Mouse (Mus musculus): ENCODE results near the gene Tox2. TPM values are rescaled to one million over a fixed set of nuclear protein-coding genes. Genes with fewer than 3 reads are reported as not detected.

The Tox2 gene
- polyA plus RNA-seq, 1 experiment from 2014 or later, result 5.1 TPM

DNA sequence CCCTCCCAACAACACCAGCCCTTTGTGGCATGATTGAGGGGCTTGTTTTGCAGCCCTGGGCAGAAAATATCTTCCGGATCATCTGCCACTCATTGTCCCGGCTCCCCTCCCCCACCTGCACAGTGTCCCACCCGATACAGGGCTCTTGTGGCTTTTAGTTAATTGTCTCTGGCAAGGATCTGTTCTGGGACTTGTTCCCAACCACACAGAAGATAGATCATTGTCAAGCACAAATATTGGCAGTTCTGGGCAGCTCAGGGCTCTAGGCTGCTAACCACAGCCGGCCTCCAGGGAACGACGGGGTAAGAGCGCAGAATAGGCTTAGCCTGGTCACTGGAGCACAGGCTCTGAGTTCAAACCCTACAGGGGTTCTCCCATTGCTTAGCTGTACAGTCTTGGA lies 33.1 kb downstream of the Tox2 start:
- no peak overlapping the region for H3K27ac ChIP-seq (replicated peaks; ENCODE audit: low read depth, low read length)
- H3K27me3 ChIP-seq (replicated peaks; ENCODE audit: control insufficient read depth, insufficient read depth, low read length), result no peaks in the 10 kb centered on the region
- ATAC-seq (ENCODE audit: low read depth) (peak; percentile 51), DNase-seq (ENCODE audit: low spot score) (peak; percentile 59)
- no peak overlapping the region for H3K4me3 ChIP-seq (ENCODE audit: low read depth, low read length)
- H3K36me3 ChIP-seq (ENCODE audit: control insufficient read depth, insufficient read depth, low read length), result no peaks in the 10 kb centered on the region
- no peak overlapping the region for H3K9ac ChIP-seq (ENCODE audit: low read depth, low read length)
- H3K4me1 ChIP-seq (ENCODE audit: control insufficient read depth, insufficient read depth, low read length), result 0 out of 2 replicates have a peak, but pooled peaks cover 6% of the 10 kb centered on the region
- H3K4me2 ChIP-seq (ENCODE audit: low read depth, low read length), result no peak overlapping the region
- WGBS, result 46% methylated on average over 7 of the region's 7 CpGs
- H3K9me3 ChIP-seq (ENCODE audit: control insufficient read depth, low read length), result no peaks in the 10 kb centered on the region

- 79% methylated on average over 12 of the region's 12 CpGs for WGBS
- ATAC-seq (ENCODE audit: low read depth), result no peak
These were observed 35.1 kb downstream of the Tox2 start for GRCm38 (mm10) chr2:163237999-163238529.

GRCm38 (mm10) chr2:163239945-163240344 lies 37.0 kb downstream of the Tox2 start:
- Histone ChIP-seq H3K4me3 (ENCODE audit: low read depth, low read length) (no peak overlapping the region), H3K36me3 (ENCODE audit: control insufficient read depth, insufficient read depth, low read length) (no peaks in the 10 kb centered on the region), H3K27me3 (replicated peaks; ENCODE audit: control insufficient read depth, insufficient read depth, low read length) (no peaks in the 10 kb centered on the region), H3K9ac (ENCODE audit: low read depth, low read length) (no peak overlapping the region), H3K27ac (replicated peaks; ENCODE audit: low read depth, low read length) (no peak overlapping the region), H3K4me2 (ENCODE audit: low read depth, low read length) (no peak overlapping the region), H3K4me1 (ENCODE audit: control insufficient read depth, insufficient read depth, low read length) (no peaks in the 10 kb centered on the region), H3K9me3 (ENCODE audit: control insufficient read depth, low read length) (no peaks in the 10 kb centered on the region)
- no peak for DNase-seq (ENCODE audit: low spot score)
- WGBS, result 47% methylated on average over 8 of the region's 8 CpGs
- ATAC-seq (ENCODE audit: low read depth), result no peak

More at GRCm38 (mm10) chr2:163237999-163238529, 35.1 kb downstream of the Tox2 start:
- H3K9me3 ChIP-seq (ENCODE audit: control insufficient read depth, low read length), result no peaks in the 10 kb centered on the region
- no peaks in the 10 kb centered on the region for H3K4me1 ChIP-seq (ENCODE audit: control insufficient read depth, insufficient read depth, low read length)
- H3K27me3 ChIP-seq (replicated peaks; ENCODE audit: control insufficient read depth, insufficient read depth, low read length), result no peaks in the 10 kb centered on the region
- H3K4me3 ChIP-seq (ENCODE audit: low read depth, low read length), result no peak overlapping the region
- H3K36me3 ChIP-seq (ENCODE audit: control insufficient read depth, insufficient read depth, low read length), result no peaks in the 10 kb centered on the region
- no peak overlapping the region for H3K27ac ChIP-seq (replicated peaks; ENCODE audit: low read depth, low read length)
- DNase-seq (ENCODE audit: low spot score), result no peak
- H3K9ac ChIP-seq (ENCODE audit: low read depth, low read length), result no peak overlapping the region
- no peak overlapping the region for H3K4me2 ChIP-seq (ENCODE audit: low read depth, low read length)

- no peaks in the 10 kb centered on the region for H3K27me3 ChIP-seq (replicated peaks; ENCODE audit: control insufficient read depth, insufficient read depth, low read length)
- WGBS, result 23% methylated on average over 5 of the region's 5 CpGs
- ATAC-seq (ENCODE audit: low read depth) (no peak), DNase-seq (ENCODE audit: low spot score) (no peak)
- H3K9ac ChIP-seq (ENCODE audit: low read depth, low read length), result no peak overlapping the region
- no peaks in the 10 kb centered on the region for H3K4me1 ChIP-seq (ENCODE audit: control insufficient read depth, insufficient read depth, low read length)
- H3K36me3 ChIP-seq (ENCODE audit: control insufficient read depth, insufficient read depth, low read length), result no peaks in the 10 kb centered on the region
- H3K4me2 ChIP-seq (ENCODE audit: low read depth, low read length), result no peak overlapping the region
- no peaks in the 10 kb centered on the region for H3K9me3 ChIP-seq (ENCODE audit: control insufficient read depth, low read length)
- H3K4me3 ChIP-seq (ENCODE audit: low read depth, low read length), result no peak overlapping the region
- no peak overlapping the region for H3K27ac ChIP-seq (replicated peaks; ENCODE audit: low read depth, low read length)
These were observed 38.9 kb downstream of the Tox2 start for GRCm38 (mm10) chr2:163241867-163242266.

- H3K27ac ChIP-seq (replicated peaks; ENCODE audit: low read depth, low read length), result no peak overlapping the region
- ATAC-seq (ENCODE audit: low read depth), result no peak
- no peak for DNase-seq (ENCODE audit: low spot score)
- no peaks in the 10 kb centered on the region for H3K4me1 ChIP-seq (ENCODE audit: control insufficient read depth, insufficient read depth, low read length)
- no peaks in the 10 kb centered on the region for H3K9me3 ChIP-seq (ENCODE audit: control insufficient read depth, low read length)
- H3K27me3 ChIP-seq (replicated peaks; ENCODE audit: control insufficient read depth, insufficient read depth, low read length), result no peaks in the 10 kb centered on the region
- no peak overlapping the region for H3K4me2 ChIP-seq (ENCODE audit: low read depth, low read length)
- no peak overlapping the region for H3K9ac ChIP-seq (ENCODE audit: low read depth, low read length)
- no peak overlapping the region for H3K4me3 ChIP-seq (ENCODE audit: low read depth, low read length)
- WGBS, result 74% methylated on average over 12 of the region's 12 CpGs
- no peaks in the 10 kb centered on the region for H3K36me3 ChIP-seq (ENCODE audit: control insufficient read depth, insufficient read depth, low read length)
These were observed 41.3 kb downstream of the Tox2 start for GRCm38 (mm10) chr2:163243917-163244852.

- no peak overlapping the region for H3K4me2 ChIP-seq (ENCODE audit: low read depth, low read length)
- no peak overlapping the region for H3K27ac ChIP-seq (replicated peaks; ENCODE audit: low read depth, low read length)
- H3K9ac ChIP-seq (ENCODE audit: low read depth, low read length), result no peak overlapping the region
- DNase-seq (ENCODE audit: low spot score) (no peak), ATAC-seq (ENCODE audit: low read depth) (no peak)
- H3K36me3 ChIP-seq (ENCODE audit: control insufficient read depth, insufficient read depth, low read length), result no peaks in the 10 kb centered on the region
- H3K4me1 ChIP-seq (ENCODE audit: control insufficient read depth, insufficient read depth, low read length), result 0 out of 2 replicates have a peak, but pooled peaks cover 3% of the 10 kb centered on the region
- no peak overlapping the region for H3K4me3 ChIP-seq (ENCODE audit: low read depth, low read length)
- H3K9me3 ChIP-seq (ENCODE audit: control insufficient read depth, low read length), result no peaks in the 10 kb centered on the region
- WGBS, result 66% methylated on average over 7 of the region's 7 CpGs
- H3K27me3 ChIP-seq (replicated peaks; ENCODE audit: control insufficient read depth, insufficient read depth, low read length), result no peaks in the 10 kb centered on the region
These were observed 46.0 kb downstream of the Tox2 start for GRCm38 (mm10) chr2:163248912-163249311.

- WGBS, result 93% methylated on average over 2 of the region's 2 CpGs
- Histone ChIP-seq H3K36me3 (ENCODE audit: control insufficient read depth, insufficient read depth, low read length) (no peaks in the 10 kb centered on the region), H3K4me3 (ENCODE audit: low read depth, low read length) (no peak overlapping the region), H3K27me3 (replicated peaks; ENCODE audit: control insufficient read depth, insufficient read depth, low read length) (no peaks in the 10 kb centered on the region), H3K9ac (ENCODE audit: low read depth, low read length) (no peak overlapping the region), H3K27ac (replicated peaks; ENCODE audit: low read depth, low read length) (no peak overlapping the region), H3K9me3 (ENCODE audit: control insufficient read depth, low read length) (no peaks in the 10 kb centered on the region), H3K4me2 (ENCODE audit: low read depth, low read length) (no peak overlapping the region), H3K4me1 (ENCODE audit: control insufficient read depth, insufficient read depth, low read length) (0 out of 2 replicates have a peak, but pooled peaks cover 3% of the 10 kb centered on the region)
- ATAC-seq (ENCODE audit: low read depth) (no peak), DNase-seq (ENCODE audit: low spot score) (no peak)
These were observed 49.7 kb downstream of the Tox2 start for GRCm38 (mm10) chr2:163252645-163253044.

DNA sequence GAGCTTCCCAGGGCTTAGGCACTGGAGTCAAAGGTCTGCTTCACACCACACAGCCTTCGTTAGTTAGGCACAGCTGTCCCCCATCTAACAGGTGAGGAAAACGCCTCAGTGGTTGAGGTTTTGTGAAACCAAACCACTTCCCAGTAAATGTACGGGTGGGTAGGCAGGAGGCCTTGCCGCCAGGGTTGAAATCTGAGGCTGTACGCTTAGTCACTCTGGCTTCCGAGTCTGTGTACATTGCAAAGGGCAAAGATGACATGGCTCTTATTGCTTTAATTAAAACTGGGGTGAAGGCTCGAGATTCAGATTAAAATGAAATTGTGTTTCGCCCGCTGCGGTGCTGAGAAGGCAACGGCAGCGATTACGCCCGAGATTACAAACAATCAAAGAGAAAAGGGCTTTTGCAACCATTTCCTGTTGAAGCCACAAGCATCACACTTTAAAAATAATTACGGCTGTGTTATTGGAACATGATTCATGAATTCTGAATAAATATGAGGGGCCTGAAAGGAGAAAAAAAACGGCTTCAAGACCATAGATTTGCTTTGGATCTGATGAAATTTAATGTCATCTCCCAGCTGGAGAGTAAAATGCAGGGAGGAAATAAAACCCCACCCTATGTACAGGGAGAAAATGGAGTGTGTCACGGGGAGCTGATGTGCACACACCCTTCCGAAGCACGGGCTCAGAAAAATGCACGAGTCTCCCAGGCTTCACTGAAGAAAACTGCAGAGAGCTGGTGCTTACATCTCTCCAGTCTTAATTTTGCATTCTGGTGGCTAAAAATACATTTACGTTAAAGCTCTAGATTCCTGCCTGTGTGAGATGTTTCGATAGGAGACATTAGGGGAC lies 50.5 kb downstream of the Tox2 start:
- H3K4me3 ChIP-seq (ENCODE audit: low read depth, low read length), result no peak overlapping the region
- 0 out of 2 replicates have a peak, but pooled peaks cover 3% of the 10 kb centered on the region for H3K4me1 ChIP-seq (ENCODE audit: control insufficient read depth, insufficient read depth, low read length)
- no peaks in the 10 kb centered on the region for H3K9me3 ChIP-seq (ENCODE audit: control insufficient read depth, low read length)
- 48% methylated on average over 22 of the region's 22 CpGs for WGBS
- no peaks in the 10 kb centered on the region for H3K36me3 ChIP-seq (ENCODE audit: control insufficient read depth, insufficient read depth, low read length)
- no peak overlapping the region for H3K9ac ChIP-seq (ENCODE audit: low read depth, low read length)
- DNase-seq (ENCODE audit: low spot score) (peak; percentile 41), ATAC-seq (ENCODE audit: low read depth) (peak; percentile 68; the same call in 1 of the 2 replicates)
- no peak overlapping the region for H3K27ac ChIP-seq (replicated peaks; ENCODE audit: low read depth, low read length)
- no peaks in the 10 kb centered on the region for H3K27me3 ChIP-seq (replicated peaks; ENCODE audit: control insufficient read depth, insufficient read depth, low read length)
- peak overlapping the region; percentile 7; the same call in 1 of the 2 replicates for H3K4me2 ChIP-seq (ENCODE audit: low read depth, low read length)
